Mouse (Mus musculus) C2C12 (cell line): ENCODE measurements around the gene Sgip1. TPM values are rescaled to one million over a fixed set of nuclear protein-coding genes. Genes with fewer than 3 reads are reported as not detected.

ENCODE experiments used
- H3K27me3 ChIP-seq: one replicate; pipeline ENCODE4 v1.6.1; 2011; ENCODE audit not compliant: control insufficient read depth, insufficient read depth, insufficient read length
- H3K36me3 ChIP-seq: one replicate; pipeline ENCODE4 v1.6.1; 2011; ENCODE audit not compliant: control insufficient read depth, insufficient read depth
- H3K4me3 ChIP-seq: one replicate; pipeline ENCODE4 v1.5.1; 2011; ENCODE audit warnings: mild to moderate bottlenecking, control low read depth; ENCODE audit not compliant: poor library complexity, insufficient read depth, severe bottlenecking
- H3K79me2 ChIP-seq: one replicate; pipeline ENCODE4 v1.6.1; 2011; ENCODE audit not compliant: control insufficient read depth, insufficient read depth
- H3K79me3 ChIP-seq: one replicate; pipeline ENCODE4 v1.6.1; 2011; ENCODE audit warnings: low read depth, control low read depth
- H3ac ChIP-seq: one replicate; pipeline ENCODE3; 2011; ENCODE audit warnings: low read depth; ENCODE audit not compliant: control insufficient read depth, insufficient read length
- CEBPB ChIP-seq: IDR thresholded peaks from one replicate; pipeline ENCODE4 v1.6.1; 2011; ENCODE audit warnings: low read depth, mild to moderate bottlenecking, control low read depth, moderate library complexity
- CTCF ChIP-seq: IDR thresholded peaks from one replicate; pipeline ENCODE4 v1.5.1; 2011; ENCODE audit not compliant: control insufficient read depth, insufficient read depth, insufficient read length
- FOSL1 ChIP-seq: IDR thresholded peaks from one replicate; pipeline ENCODE4 v1.8.0; 2011; ENCODE audit warnings: mild to moderate bottlenecking, low read length; ENCODE audit not compliant: poor library complexity, insufficient read depth, severe bottlenecking
- MAX ChIP-seq: IDR thresholded peaks from one replicate; pipeline ENCODE4 v1.6.1; 2011; ENCODE audit warnings: mild to moderate bottlenecking, control low read depth
- MYOD1 ChIP-seq: IDR thresholded peaks from one replicate; pipeline ENCODE4 v1.6.1; 2011; ENCODE audit warnings: low read depth; ENCODE audit not compliant: control insufficient read depth, insufficient read length
- MYOG ChIP-seq: IDR thresholded peaks from one replicate; pipeline ENCODE4 v1.6.1; 2011; ENCODE audit not compliant: control insufficient read depth, insufficient read length; ENCODE audit errors: extremely low read depth
- USF1 ChIP-seq: IDR thresholded peaks from one replicate; pipeline ENCODE4 v1.6.1; 2011; ENCODE audit warnings: low read depth, mild to moderate bottlenecking, control low read depth, moderate library complexity
- polyA plus RNA-seq: library from polyadenylated mRNA; unstranded; fragments of >200 nt; fragmentation: generic; extraction: Trizol; gene quantifications from one replicate; pipeline ENCODE4 v1.2.1, GENCODE M21; 2012; ENCODE audit warnings: missing spikeins

The Sgip1 gene
- polyA plus RNA-seq, 1 experiment: 0.07 TPM

- no peak overlapping the region for H3ac ChIP-seq
- TF ChIP-seq CEBPB (no peak), MYOD1 (no peak), FOSL1 (no peak), MYOG (no peak), USF1 (no peak), CTCF (no peak), MAX (no peak)
- H3K27me3 ChIP-seq: no peaks in the 10 kb centered on the region
- no peaks in the 10 kb centered on the region for H3K79me3 ChIP-seq
- H3K36me3 ChIP-seq: no peaks in the 10 kb centered on the region
- no peak overlapping the region for H3K4me3 ChIP-seq
- H3K79me2 ChIP-seq: no peaks in the 10 kb centered on the region
Observed at GRCm38 (mm10) chr4:102856086-102856485, 115.0 kb downstream of the Sgip1 start.

- TF ChIP-seq CEBPB (no peak), FOSL1 (no peak), CTCF (no peak), USF1 (no peak), MAX (no peak), MYOG (no peak), MYOD1 (no peak)
- Histone ChIP-seq H3K27me3 (no peaks in the 10 kb centered on the region), H3K36me3 (no peaks in the 10 kb centered on the region), H3K79me3 (no peaks in the 10 kb centered on the region), H3K4me3 (no peak overlapping the region), H3ac (no peak overlapping the region), H3K79me2 (no peaks in the 10 kb centered on the region)
Observed at GRCm38 (mm10) chr4:102859259-102860194, 118.4 kb downstream of the Sgip1 start.

- Histone ChIP-seq H3K36me3 (no peaks in the 10 kb centered on the region), H3K4me3 (no peak overlapping the region), H3K79me2 (no peaks in the 10 kb centered on the region), H3K79me3 (no peaks in the 10 kb centered on the region), H3K27me3 (no peaks in the 10 kb centered on the region), H3ac (no peak overlapping the region)
- TF ChIP-seq MYOG (no peak), CEBPB (no peak), MAX (no peak), FOSL1 (no peak), CTCF (no peak), MYOD1 (no peak), USF1 (no peak)
Observed at GRCm38 (mm10) chr4:102862751-102863710, 121.9 kb downstream of the Sgip1 start.

- Histone ChIP-seq H3K4me3 (no peak overlapping the region), H3K27me3 (no peaks in the 10 kb centered on the region), H3K79me2 (no peaks in the 10 kb centered on the region), H3K36me3 (no peaks in the 10 kb centered on the region), H3K79me3 (no peaks in the 10 kb centered on the region), H3ac (no peak overlapping the region)
- TF ChIP-seq CTCF (no peak), MYOG (no peak), FOSL1 (no peak), USF1 (no peak), MAX (no peak), CEBPB (no peak), MYOD1 (no peak)
Observed at GRCm38 (mm10) chr4:102866531-102866930, 125.4 kb downstream of the Sgip1 start.

GRCm38 (mm10) chr4:102871274-102871673 lies 130.2 kb downstream of the Sgip1 start:
- Histone ChIP-seq H3K36me3 (no peaks in the 10 kb centered on the region), H3ac (no peak overlapping the region), H3K79me3 (no peaks in the 10 kb centered on the region), H3K27me3 (no peaks in the 10 kb centered on the region), H3K4me3 (no peak overlapping the region), H3K79me2 (no peaks in the 10 kb centered on the region)
- TF ChIP-seq FOSL1: no peak
